Mouse (Mus musculus) adrenal gland, postnatal 0 days (tissue): ENCODE measurements around the gene 9330182L06Rik. TPM values are rescaled to one million over a fixed set of nuclear protein-coding genes. Genes with fewer than 3 reads are reported as not detected.
A peak's percentile ranks its signal among the peaks of the same experiment; 100 is the strongest.

ENCODE experiments used
- microRNA-seq: library from miRNA; unstranded; fragments of <30 nt; microRNA quantifications from one replicate; pipeline ENCODE4, GENCODE M21; 2016; ENCODE audit warnings: borderline replicate concordance; ENCODE audit not compliant: insufficient number of aligned reads
- polyA plus RNA-seq: library from polyadenylated mRNA; unstranded; fragments of >200 nt; fragmentation: Nextera tagmentation; extraction: Ambion mirVana; gene quantifications from 2 replicates; pipeline ENCODE4 v1.2.1, GENCODE M21; 2015

9330182L06Rik gene
- 8.2 and 11.3 TPM in 2 replicates for polyA plus RNA-seq

GRCm38 (mm10) chr5:9265586-9266279 lies at the start of gene 9330182L06Rik:
TSS of gene 9330182L06Rik (plus strand) at chr5:9266118.

Small RNA genes within 50 kb of the gene (microRNA-seq; reads per million reads assigned to microRNA genes)
- 4.6 reads per million, percentile 5 among the genes with 10 or more reads in this experiment for gene Mir879

Other genes with a start within 250 kb of the 9330182L06Rik start
- gene Tmem243, start 165.4 kb upstream of the 9330182L06Rik start, polyA plus RNA-seq = 47.7 and 68.4 TPM in 2 replicates
- gene Dmtf1, start 104.3 kb upstream of the 9330182L06Rik start, polyA plus RNA-seq = 14.7 and 19.7 TPM in 2 replicates